Mouse (Mus musculus) myocyte (in vitro differentiated cells): ENCODE measurements at regions not wholly inside any gene's neighbourhood (a gene's known extent, or its start where the extent isn't known, plus 50 kb on each side); places are given as distances from the start of the nearest gene placed in this dataset.

ENCODE experiments used
- E2F4 ChIP-seq: IDR thresholded peaks from one replicate; pipeline ENCODE4 v1.6.1; 2011; ENCODE audit warnings: mild to moderate bottlenecking, control low read depth, moderate library complexity; ENCODE audit not compliant: insufficient read depth
- MAX ChIP-seq: IDR thresholded peaks from one replicate; pipeline ENCODE4 v1.6.1; 2011; ENCODE audit warnings: low read depth, mild to moderate bottlenecking, control low read depth
- MYOG ChIP-seq, 3 experiments: IDR thresholded peaks; one replicate each; pipeline ENCODE4 v1.6.1; 2011; ENCODE audit warnings: control low read depth in 2 of 3, low read depth in 2 of 3, mild to moderate bottlenecking in 2 of 3; ENCODE audit not compliant: insufficient read length in 2 of 3, control insufficient read depth in 1 of 3, insufficient read depth in 1 of 3
- POLR2A ChIP-seq: IDR thresholded peaks from one replicate; pipeline ENCODE4 v1.6.1; 2011; ENCODE audit warnings: low read depth, mild to moderate bottlenecking, control low read depth, moderate library complexity; ENCODE audit not compliant: insufficient read length
- POLR2AphosphoS2 ChIP-seq: IDR thresholded peaks from one replicate; pipeline ENCODE4 v1.6.1; 2011; ENCODE audit warnings: low read depth, control low read depth; ENCODE audit not compliant: insufficient read length
- TCF12 ChIP-seq: IDR thresholded peaks from one replicate; pipeline ENCODE4 v1.6.1; 2011; ENCODE audit warnings: mild to moderate bottlenecking, control low read depth; ENCODE audit not compliant: poor library complexity, insufficient read depth, severe bottlenecking
- TCF3 ChIP-seq: IDR thresholded peaks from one replicate; pipeline ENCODE4 v1.6.1; 2011; ENCODE audit warnings: low read depth, control low read depth; ENCODE audit not compliant: insufficient read length
- USF1 ChIP-seq: IDR thresholded peaks from one replicate; pipeline ENCODE4 v1.6.1; 2011; ENCODE audit warnings: low read depth, mild to moderate bottlenecking, control low read depth, moderate library complexity

DNA sequence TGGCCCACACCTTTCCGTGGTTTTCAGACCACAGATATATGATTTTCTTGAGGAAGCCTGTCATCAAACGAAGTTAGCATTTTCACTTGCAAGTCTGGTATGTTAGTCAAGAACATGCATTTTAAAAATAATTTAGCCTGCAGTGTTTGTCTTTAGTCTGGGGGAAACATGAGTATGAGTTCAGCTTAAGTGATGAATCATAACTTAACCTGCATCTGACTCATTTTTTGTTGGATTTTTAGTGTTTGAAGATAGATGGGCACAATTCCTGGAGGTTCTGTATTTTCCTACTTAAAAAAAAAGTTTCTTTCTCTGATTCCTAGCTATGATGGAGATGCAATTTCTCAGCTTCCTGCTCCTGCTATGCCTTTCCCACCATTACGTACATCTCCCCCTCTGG lies 95.8 kb upstream of the 1700020N01Rik start:
- TF ChIP-seq MAX: no peak
- TF ChIP-seq POLR2A: no peak
- no peak for TF ChIP-seq E2F4
- no peak for TF ChIP-seq TCF12
- no peak for TF ChIP-seq MYOG (IDR thresholded peaks at IDR 0.05; ENCODE audit: control insufficient read depth in 1 of 3, insufficient read depth in 1 of 3, insufficient read length in 2 of 3, low read depth in 2 of 3)
- TF ChIP-seq POLR2AphosphoS2: no peak
- no peak for TF ChIP-seq TCF3
- TF ChIP-seq USF1: no peak
